Mouse (Mus musculus) limb, embryonic 15.5 days (tissue): Measurements from ENCODE around the gene Bahcc1. TPM values are rescaled to one million over a fixed set of nuclear protein-coding genes. Genes with fewer than 3 reads are reported as not detected.

Experiments used
- ATAC-seq: fragments of 200-750 bp; cut with Nextera tagmentation; 2 replicates; pipeline ENCODE4 v1.8.0; 2017; ENCODE audit warnings: low read depth, moderate TSS enrichment; ENCODE audit not compliant: insufficient number of reproducible peaks, low FRiP score, low TSS enrichment
- H3K27ac ChIP-seq: fragments of 300-500 bp; sonication (generic); 2 replicates; pipeline ENCODE4 v1.5.1; 2015; ENCODE audit warnings: moderate library complexity, mild to moderate bottlenecking, inconsistent platforms
- H3K27me3 ChIP-seq: fragments of 300-500 bp; sonication (generic); 2 replicates; pipeline ENCODE4 v1.6.1; 2015; ENCODE audit warnings: inconsistent platforms
- H3K36me3 ChIP-seq: fragments of 300-500 bp; sonication (generic); 2 replicates; pipeline ENCODE4 v1.6.1; 2015; ENCODE audit warnings: inconsistent platforms
- H3K4me1 ChIP-seq: fragments of 300-500 bp; sonication (generic); 2 replicates; pipeline ENCODE4 v1.6.1; 2015; ENCODE audit warnings: inconsistent platforms
- H3K4me2 ChIP-seq: fragments of 300-500 bp; sonication (generic); 2 replicates; pipeline ENCODE4 v1.6.1; 2015; ENCODE audit warnings: mild to moderate bottlenecking, inconsistent platforms
- H3K4me3 ChIP-seq: fragments of 300-500 bp; sonication (generic); 2 replicates; pipeline ENCODE4 v1.5.1; 2015; ENCODE audit warnings: mild to moderate bottlenecking, inconsistent platforms
- H3K9ac ChIP-seq: fragments of 300-500 bp; sonication (generic); 2 replicates; pipeline ENCODE4 v1.6.1; 2015; ENCODE audit warnings: inconsistent platforms
- H3K9me3 ChIP-seq: fragments of 300-500 bp; sonication (generic); 2 replicates; pipeline ENCODE4 v1.6.1; 2016; ENCODE audit warnings: inconsistent platforms
- WGBS: fragments of 180-500 bp; shearing (Covaris S2); methylation state at CpG from one replicate; pipeline ENCODE4 v1.1.7; 2015; 5-methylcytosine and 5-hydroxymethylcytosine counted together
- polyA plus RNA-seq: library from polyadenylated mRNA; unstranded; fragments of >200 nt; fragmentation: Nextera tagmentation; extraction: Ambion mirVana; gene quantifications from 2 replicates; pipeline ENCODE4 v1.2.1, GENCODE M21; 2015

Bahcc1 gene
- polyA plus RNA-seq, 1 experiment from 2014 or later: 6.7 TPM

DNA sequence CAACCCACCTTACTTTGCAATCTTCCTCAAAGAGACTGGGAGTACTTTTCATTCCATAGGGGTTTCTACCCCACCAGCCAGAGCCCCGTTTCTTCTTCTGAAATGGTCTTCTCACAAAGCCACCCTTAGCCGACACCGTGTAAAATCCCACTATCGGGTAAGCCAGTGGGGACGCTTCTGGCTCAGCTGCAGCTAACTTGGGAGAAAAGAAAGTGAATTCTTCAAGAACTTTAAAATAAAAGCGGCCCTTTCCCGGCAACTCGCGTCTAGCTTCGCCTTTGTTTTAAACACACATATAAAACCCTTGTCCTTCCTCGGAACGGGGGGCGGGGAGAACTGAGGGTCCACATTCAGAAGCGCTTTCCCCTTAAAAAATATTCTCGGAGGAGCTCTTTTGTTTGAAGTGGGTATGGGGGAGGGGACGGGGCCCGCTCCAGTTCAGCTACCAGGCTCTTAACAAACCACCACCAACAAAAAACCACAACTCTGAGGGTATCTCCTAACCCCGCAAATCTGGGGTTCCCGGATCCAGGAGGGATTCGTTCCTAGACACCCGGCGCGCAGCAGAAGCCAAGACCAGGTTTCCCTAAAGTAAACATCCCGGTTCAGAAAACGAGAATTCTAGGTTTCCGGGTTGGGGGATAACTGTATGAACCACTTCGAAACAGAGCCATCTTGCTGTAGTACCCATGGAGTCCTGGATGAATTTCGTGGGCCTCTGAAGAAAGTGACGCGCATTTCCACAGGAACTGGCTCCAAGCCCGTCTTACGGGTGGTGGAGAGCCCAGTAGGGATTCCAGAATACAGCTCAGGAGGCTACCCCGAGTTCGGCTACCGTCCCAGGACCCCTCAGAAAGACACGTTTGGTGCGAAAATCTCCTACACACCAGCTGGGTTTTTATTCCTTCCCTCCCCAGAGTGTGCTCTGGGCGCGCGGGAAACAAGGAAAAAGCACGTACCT, 44.0 kb upstream of the Bahcc1 start:
- peaks cover 52% of the 10 kb centered on the region for H3K4me1 ChIP-seq

DNA sequence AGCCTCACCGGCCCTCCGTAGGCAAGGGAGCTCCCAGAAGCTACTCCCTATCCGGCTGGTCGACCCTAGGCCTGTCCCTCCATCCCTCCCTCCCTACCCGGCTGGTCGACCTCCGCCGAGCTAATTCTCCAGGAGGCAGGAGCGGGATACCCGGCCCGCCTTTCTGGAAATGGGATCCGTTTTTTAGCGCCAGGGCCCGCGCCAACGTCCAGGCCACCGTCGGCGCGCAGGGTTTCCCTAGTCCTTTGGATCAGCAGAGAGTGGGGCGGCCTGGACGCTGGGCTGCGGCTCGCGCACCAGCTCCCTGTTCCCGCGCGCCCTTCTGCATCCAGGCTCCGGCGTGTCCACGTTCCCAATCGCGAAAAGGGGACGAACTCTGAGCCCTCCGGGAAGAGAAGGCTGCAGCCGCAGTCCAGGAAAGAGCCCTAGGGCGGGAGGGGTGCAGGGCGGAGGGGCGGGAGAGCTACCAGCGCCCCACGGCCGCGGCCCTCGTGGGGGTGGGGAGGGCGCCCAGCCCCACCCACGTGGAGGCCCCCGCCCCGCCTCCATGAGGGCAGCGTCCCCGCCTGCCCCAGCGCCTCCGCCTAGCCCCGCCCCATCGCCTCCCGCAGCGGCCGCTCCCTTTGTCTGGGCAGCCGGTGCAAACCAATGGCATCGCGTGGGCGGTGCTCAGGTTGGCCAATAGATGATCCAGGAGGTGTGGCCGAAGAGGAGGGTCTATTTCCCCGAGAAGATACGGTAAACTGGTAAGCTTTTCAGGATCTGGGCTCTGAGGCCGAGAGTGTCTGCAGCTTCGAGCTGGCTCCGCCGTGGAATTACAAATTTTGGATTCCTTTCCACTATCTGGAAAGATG, 43.1 kb upstream of the Bahcc1 start:
- under 1% methylated on average over 60 of the region's 68 CpGs for WGBS
- Histone ChIP-seq H3K4me2 (peak overlapping the region; percentile 79), H3K4me3 (peak overlapping the region; percentile 76)

More for the DNA sequence above, 44.0 kb upstream of the Bahcc1 start:
- Histone ChIP-seq H3K4me2 (peak overlapping the region; percentile 79), H3K9ac (peak overlapping the region; percentile 87), H3K27ac (peak overlapping the region; percentile 95), H3K36me3 (no peaks in the 10 kb centered on the region), H3K9me3 (no peaks in the 10 kb centered on the region), H3K4me3 (peak overlapping the region; percentile 76), H3K27me3 (no peaks in the 10 kb centered on the region)
- no peak for ATAC-seq
- under 1% methylated on average over 41 of the region's 41 CpGs for WGBS

DNA sequence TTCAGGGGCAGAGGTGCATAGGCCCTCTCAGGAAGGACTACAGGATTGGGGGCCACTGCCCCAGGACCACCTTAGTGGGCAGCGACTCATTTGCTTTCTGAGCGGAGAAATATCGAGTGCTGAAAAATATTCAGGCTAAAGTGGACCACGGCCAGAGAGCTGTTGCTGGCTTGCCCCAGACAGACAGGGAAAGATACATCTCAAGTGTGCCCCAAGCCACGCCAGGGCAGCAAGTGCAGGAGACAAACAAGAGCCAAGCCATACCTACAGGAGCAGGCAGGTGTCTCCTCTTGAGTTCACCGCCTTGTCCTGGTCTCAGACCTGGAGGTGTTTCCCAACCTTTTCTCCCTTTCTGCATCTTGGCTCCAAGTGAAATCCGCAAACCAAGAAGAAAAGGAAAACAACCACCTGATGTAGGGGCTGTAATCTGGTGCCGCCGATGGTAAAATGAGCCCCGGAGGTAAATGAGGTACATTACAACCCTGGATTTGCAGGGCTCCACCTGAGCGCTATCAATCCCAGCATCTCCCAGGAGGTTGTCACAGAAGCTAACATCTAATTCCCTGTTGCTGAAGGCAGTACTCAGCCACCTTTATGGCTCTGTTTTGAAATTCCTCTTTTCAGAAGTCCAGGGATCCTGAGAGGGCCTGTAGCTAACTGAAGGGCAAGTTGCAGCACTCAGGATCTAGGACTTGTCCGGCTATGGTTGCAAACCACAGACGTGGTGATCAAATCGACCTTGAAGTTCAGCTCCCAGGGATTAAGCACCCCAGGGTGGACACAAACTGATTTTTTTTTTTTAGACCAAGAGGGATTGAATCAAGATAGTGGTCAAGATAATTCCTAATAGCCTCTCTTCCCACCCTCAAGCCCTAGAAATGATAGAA, 42.0 kb upstream of the Bahcc1 start:
- no peak for ATAC-seq
- Histone ChIP-seq H3K27ac (peak overlapping the region; percentile 79), H3K4me3 (peak overlapping the region; percentile 76), H3K36me3 (no peaks in the 10 kb centered on the region), H3K4me1 (peaks cover 36% of the 10 kb centered on the region), H3K9me3 (no peaks in the 10 kb centered on the region), H3K27me3 (no peaks in the 10 kb centered on the region), H3K9ac (no peak overlapping the region), H3K4me2 (peak overlapping the region; percentile 79)
- WGBS: 35% methylated on average over 14 of the region's 14 CpGs

More for the DNA sequence above, 43.1 kb upstream of the Bahcc1 start:
- no peaks in the 10 kb centered on the region for H3K36me3 ChIP-seq
- peak; percentile 94 for ATAC-seq
- no peaks in the 10 kb centered on the region for H3K9me3 ChIP-seq
- H3K4me1 ChIP-seq: peaks cover 47% of the 10 kb centered on the region
- H3K27ac ChIP-seq: peak overlapping the region; percentile 95
- H3K9ac ChIP-seq: peak overlapping the region; percentile 87
- no peaks in the 10 kb centered on the region for H3K27me3 ChIP-seq

- WGBS: 18% methylated on average over 13 of the region's 13 CpGs
These were observed 33.9 kb upstream of the Bahcc1 start for GRCm38 (mm10) chr11:120198831-120199230.

DNA sequence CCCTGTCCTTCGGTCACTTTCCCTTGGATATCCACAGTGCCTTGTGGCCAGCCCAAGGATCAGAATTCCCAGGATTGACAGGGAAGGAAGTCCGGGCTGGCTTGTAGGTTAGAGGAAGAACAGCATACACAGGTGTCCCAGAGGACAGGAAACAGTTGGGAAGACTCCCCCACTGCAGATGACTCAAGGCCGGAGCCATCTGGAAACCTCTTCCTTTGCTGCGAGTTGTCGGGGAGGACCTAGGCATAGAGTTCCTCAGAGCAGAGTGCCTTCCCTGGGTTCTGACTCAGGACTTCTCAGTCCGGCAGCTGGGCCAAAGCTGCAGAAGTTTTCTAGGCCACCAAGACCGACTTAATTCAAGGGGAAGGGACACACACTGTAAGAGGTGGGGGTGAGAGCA, 33.0 kb upstream of the Bahcc1 start:
- no peaks in the 10 kb centered on the region for H3K9me3 ChIP-seq
- H3K9ac ChIP-seq: no peak overlapping the region
- H3K27ac ChIP-seq: no peak overlapping the region
- no peak overlapping the region for H3K4me2 ChIP-seq
- 65% methylated on average over 7 of the region's 7 CpGs for WGBS
- no peak for ATAC-seq
- H3K4me1 ChIP-seq: peaks cover 3% of the 10 kb centered on the region; the same call in 1 of the 2 replicates
- H3K4me3 ChIP-seq: no peak overlapping the region
- H3K36me3 ChIP-seq: no peaks in the 10 kb centered on the region
- no peaks in the 10 kb centered on the region for H3K27me3 ChIP-seq

More at GRCm38 (mm10) chr11:120198831-120199230, 33.9 kb upstream of the Bahcc1 start:
- no peak for ATAC-seq
- Histone ChIP-seq H3K36me3 (no peaks in the 10 kb centered on the region), H3K27me3 (no peaks in the 10 kb centered on the region), H3K9ac (no peak overlapping the region), H3K9me3 (no peaks in the 10 kb centered on the region), H3K4me1 (peaks cover 7% of the 10 kb centered on the region; the same call in 1 of the 2 replicates), H3K4me3 (no peak overlapping the region), H3K27ac (no peak overlapping the region), H3K4me2 (no peak overlapping the region)

GRCm38 (mm10) chr11:120200621-120201020, 32.1 kb upstream of the Bahcc1 start:
- WGBS: 81% methylated on average over 6 of the region's 6 CpGs
- no peak overlapping the region for H3K9ac ChIP-seq
- no peaks in the 10 kb centered on the region for H3K27me3 ChIP-seq
- no peak overlapping the region for H3K4me3 ChIP-seq
- no peak for ATAC-seq
- no peaks in the 10 kb centered on the region for H3K9me3 ChIP-seq
- no peak overlapping the region for H3K4me2 ChIP-seq
- peaks cover 3% of the 10 kb centered on the region; the same call in 1 of the 2 replicates for H3K4me1 ChIP-seq
- no peak overlapping the region for H3K27ac ChIP-seq
- H3K36me3 ChIP-seq: no peaks in the 10 kb centered on the region

DNA sequence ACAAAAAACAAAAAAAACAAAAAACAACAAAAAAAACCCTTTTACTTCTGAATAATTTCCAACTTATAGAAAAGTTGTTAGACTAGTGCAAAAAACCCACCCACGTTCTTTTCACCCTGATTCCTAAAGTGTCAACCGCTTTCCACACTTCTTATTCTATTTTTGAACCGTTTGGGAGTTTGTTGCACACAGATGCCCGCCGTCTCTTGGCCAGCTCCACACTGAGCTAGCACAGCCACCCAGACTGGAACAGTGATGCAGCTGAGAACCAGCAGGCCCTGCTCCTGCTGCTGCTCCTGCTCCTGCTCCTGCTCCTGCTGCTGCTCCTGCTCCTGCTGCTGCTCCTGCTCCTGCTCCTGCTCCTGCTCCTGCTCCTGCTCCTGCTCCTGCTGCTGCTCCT, 28.5 kb upstream of the Bahcc1 start:
- Histone ChIP-seq H3K4me2 (no peak overlapping the region), H3K9me3 (no peaks in the 10 kb centered on the region), H3K9ac (no peak overlapping the region), H3K36me3 (no peaks in the 10 kb centered on the region), H3K27ac (no peak overlapping the region), H3K4me3 (no peak overlapping the region), H3K27me3 (no peaks in the 10 kb centered on the region), H3K4me1 (no peaks in the 10 kb centered on the region)
- WGBS: 88% methylated on average over 5 of the region's 5 CpGs
- no peak for ATAC-seq

DNA sequence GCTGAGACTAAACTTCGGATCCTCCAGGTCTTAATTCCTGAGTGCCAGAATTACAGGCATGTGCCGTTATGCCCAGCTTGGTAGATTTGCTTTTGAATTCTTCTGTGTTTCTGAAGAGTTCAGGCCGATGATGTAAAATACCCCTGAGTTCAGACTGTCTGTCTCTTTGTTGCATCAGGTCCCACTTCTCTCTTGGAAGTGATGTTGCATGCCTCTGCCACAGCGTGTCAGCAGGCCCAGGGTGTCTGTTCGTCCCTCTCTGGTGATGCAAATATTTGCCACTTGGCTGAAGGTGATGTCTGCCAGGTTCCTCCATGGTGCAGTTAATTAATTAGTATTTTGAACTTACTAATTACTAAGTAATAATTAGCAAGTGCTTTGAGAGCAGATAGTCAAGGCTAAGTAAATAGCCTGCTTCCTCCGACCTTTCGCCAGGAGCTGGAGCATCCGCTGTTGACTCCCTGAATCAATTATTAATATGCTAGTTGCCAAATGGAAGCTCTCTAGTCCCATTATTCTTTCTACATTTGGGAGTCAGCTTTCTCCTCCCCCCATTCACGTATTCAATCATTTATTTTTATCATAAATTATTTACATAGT, 26.6 kb upstream of the Bahcc1 start:
- Histone ChIP-seq H3K27me3 (no peaks in the 10 kb centered on the region), H3K4me1 (no peaks in the 10 kb centered on the region), H3K9me3 (no peaks in the 10 kb centered on the region), H3K4me2 (no peak overlapping the region), H3K9ac (no peak overlapping the region), H3K27ac (peak overlapping the region; percentile 19; the same call in 1 of the 2 replicates), H3K4me3 (no peak overlapping the region), H3K36me3 (no peaks in the 10 kb centered on the region)
- no peak for ATAC-seq
- 73% methylated on average over 9 of the region's 9 CpGs for WGBS

DNA sequence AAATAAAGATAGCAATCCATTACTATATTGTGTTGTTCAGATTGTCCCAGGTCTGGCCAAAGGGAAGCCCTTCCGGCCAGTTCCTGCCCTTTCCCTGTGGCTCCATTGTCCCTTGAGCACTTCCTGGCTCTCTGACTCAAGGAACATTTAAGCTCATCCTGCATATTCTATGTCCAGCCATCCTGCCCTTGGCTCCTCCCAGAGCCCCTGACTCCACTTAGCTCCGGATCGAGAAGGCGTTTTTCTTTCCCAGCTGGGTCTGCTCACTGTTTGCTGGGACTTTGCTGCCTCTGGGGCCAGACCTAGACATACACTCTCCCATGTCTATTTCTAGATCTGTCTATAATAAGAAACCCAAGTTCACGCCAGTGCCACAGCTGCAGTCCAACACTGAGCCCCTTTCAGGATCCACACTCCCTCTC, 26.1 kb upstream of the Bahcc1 start:
- Histone ChIP-seq H3K27ac (peak overlapping the region; percentile 19), H3K27me3 (no peaks in the 10 kb centered on the region), H3K4me2 (no peak overlapping the region), H3K4me3 (no peak overlapping the region), H3K4me1 (no peaks in the 10 kb centered on the region), H3K9me3 (no peaks in the 10 kb centered on the region), H3K36me3 (no peaks in the 10 kb centered on the region), H3K9ac (no peak overlapping the region)
- 50% methylated on average over 5 of the region's 5 CpGs for whole genome bisulfite sequencing
- 0 out of 2 replicates have a peak, but pooled peaks have one; percentile 40 for ATAC-seq

- H3K4me2 ChIP-seq: no peak overlapping the region
- H3K27ac ChIP-seq: no peak overlapping the region
- no peak overlapping the region for H3K4me3 ChIP-seq
- no peaks in the 10 kb centered on the region for H3K36me3 ChIP-seq
- H3K9me3 ChIP-seq: 0 out of 2 replicates have a peak, but pooled peaks cover 2% of the 10 kb centered on the region
- H3K27me3 ChIP-seq: no peaks in the 10 kb centered on the region
- no peak for ATAC-seq
- 69% methylated on average over 2 of the region's 2 CpGs for WGBS
- no peak overlapping the region for H3K9ac ChIP-seq
- H3K4me1 ChIP-seq: no peaks in the 10 kb centered on the region
These were observed 23.9 kb upstream of the Bahcc1 start for GRCm38 (mm10) chr11:120208848-120209247.

GRCm38 (mm10) chr11:120209462-120209861, 23.3 kb upstream of the Bahcc1 start:
- no peak for ATAC-seq
- Histone ChIP-seq H3K9me3 (0 out of 2 replicates have a peak, but pooled peaks cover 4% of the 10 kb centered on the region), H3K4me3 (no peak overlapping the region), H3K27me3 (no peaks in the 10 kb centered on the region), H3K4me2 (no peak overlapping the region), H3K27ac (no peak overlapping the region), H3K9ac (no peak overlapping the region), H3K36me3 (no peaks in the 10 kb centered on the region), H3K4me1 (no peaks in the 10 kb centered on the region)
- 64% methylated on average over 8 of the region's 8 CpGs for WGBS
